Mouse (Mus musculus): Measurements from ENCODE around the gene Car9.
"Not testable (repeated sequence)": the region's sequence is repeated elsewhere in the genome, so short reads cannot be mapped to it uniquely, and the experiment has no call there.

The Car9 gene

DNA sequence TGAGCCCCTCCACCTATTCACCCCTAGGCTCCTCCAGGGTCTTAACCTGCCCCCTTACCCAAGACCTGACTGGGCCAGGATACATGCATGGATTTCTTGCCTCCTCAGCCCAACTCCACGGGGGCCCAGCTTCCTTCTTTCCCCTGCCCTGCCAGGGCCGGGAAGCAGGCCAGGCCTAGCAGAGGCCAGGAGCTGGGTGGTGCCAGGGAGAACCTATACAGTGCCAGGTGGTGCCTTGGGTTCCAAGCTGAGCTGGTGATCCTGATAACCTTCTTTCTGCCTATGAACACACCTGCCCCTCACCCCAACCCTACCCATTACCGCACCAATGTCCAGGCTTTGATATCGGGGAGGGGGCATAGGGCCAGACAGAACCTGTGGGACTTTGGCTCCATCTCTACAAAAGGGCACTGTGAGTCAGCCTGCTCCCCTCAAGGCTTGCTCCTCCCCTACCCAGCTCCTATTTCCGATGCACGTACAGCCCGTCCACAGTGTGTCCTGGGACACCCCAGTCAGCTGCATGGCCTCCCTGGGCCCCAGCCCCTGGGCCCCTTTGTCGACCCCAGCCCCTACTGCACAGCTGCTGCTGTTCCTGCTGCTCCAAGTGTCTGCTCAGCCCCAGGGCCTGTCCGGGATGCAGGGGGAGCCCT lies at the start of gene Car9:
Gene Car9, plus strand, starts transcription at position 431 of the 650 bp plus-strand sequence.
- DNase-seq: peak; percentile 93

DNA sequence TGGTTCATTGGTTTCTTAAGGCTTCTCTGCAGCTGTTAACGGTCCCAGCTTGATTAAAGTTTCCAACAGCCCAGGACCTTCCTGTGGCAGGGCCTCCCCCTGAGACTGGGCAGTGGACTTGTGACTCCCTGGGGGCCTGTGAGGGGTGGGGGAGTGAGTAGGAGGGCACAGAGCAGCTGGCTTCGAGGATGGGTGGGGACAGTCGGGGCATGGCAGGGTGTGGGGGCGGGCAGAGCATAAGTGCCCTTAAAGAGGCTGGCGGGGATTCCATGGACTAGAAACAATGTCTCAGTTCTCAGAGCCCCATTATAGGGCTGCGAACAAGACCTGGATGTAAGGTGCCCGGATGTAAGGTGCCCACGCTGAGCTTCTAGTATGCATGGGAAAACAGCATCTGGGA lies 49.6 kb upstream of the Car9 start:
- DNase-seq: no peak

DNA sequence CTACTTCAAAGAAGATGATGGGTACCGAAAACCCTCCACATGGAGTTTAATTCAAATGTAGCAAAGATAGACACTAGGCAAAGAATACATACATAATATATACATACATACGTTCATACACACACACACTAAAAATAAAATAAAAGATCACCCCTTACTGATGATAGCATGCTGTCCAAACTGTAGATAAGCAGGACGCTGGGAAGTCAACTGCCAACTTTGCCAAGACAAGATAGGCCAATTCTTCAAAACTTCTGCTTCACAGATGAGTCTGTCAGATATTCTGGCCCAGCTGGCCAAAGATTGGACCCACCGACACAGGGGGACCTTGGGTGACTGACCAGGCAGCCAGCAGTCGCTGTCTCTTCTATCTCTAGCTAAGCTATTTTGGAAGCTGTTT lies 43.7 kb upstream of the Car9 start:
- no peak for DNase-seq

GRCm38 (mm10) chr4:43465935-43466334 lies 40.8 kb upstream of the Car9 start:
- no peak for DNase-seq

- no peak for DNase-seq
Observed at GRCm38 (mm10) chr4:43466872-43467271, 39.9 kb upstream of the Car9 start.

DNA sequence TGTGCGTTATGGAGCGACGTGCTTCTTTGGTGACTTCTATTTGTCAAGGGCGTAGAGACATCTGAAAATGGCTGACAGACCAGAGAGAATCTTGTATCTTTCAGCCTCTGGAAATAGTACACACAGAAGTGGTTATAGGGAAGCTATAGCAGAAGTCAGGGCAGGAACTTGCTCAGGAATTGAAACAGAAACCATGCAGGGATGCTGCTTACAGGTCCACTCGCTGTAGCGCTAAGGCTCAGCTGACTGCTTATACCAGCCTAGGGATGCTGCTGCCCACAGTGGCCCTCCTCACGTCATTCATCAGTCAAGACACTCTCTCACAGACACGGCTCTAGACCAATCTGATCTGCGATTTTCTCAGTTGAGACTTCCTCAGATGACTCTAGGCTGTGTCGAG lies 36.5 kb upstream of the Car9 start:
- no peak for DNase-seq

DNA sequence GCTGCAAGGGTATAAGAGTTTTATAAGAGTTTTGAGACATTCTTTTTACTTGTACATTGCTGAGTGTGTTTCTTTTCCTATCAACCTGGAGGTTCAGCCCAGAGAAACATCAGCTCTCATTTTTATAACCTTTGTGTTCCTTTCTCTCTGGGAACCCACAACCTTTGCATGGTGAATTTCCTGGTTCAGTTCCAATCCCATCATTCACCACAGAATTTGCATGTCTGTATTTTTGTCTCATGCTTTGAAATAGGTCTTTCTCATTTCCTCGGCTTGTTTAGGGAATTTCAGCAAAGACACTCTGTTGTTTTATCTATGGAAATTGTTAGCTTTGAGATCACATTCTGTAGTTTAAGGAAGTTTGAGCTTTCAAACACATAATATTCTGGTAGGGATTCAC lies 33.1 kb upstream of the Car9 start:
- no peak for DNase-seq

DNA sequence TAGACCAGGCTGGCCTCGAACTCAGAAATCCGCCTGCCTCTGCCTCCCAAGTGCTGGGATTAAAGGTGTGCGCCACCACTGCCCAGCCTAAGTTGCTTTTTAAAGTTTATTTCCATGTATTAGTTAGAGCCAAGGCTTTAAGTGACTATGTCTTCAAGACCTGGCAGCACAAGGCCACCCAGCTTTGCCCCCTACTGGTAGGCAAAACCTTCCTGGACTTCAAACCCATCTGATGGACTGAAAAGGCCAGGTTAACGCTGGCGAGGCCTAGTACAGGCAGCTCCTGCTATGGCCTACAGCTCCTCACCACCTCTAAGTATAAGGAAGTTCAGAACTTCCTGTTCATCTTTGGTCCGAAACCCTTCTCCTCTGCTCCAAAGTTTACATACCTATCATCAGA lies 30.2 kb upstream of the Car9 start:
- DNase-seq: no peak

- peak; percentile 88 for DNase-seq
Observed at GRCm38 (mm10) chr4:43477857-43478533, 28.8 kb upstream of the Car9 start.

DNA sequence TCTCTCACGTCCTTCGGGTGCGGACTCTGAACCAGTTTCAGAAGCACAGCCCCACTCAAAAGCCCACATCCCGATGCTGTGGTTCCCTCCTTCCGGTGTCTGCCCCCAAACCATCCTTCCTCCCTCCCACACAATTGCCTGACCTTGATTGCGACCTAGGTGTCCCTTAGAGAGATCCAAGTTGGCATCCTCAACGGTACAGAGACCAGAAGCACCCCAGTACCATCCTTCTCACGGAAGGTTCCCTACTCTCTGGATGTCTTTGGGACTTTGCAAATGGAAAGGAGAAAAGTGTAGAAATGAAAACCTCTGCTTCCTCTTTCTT lies 28.3 kb upstream of the Car9 start:
- DNase-seq: no peak

DNA sequence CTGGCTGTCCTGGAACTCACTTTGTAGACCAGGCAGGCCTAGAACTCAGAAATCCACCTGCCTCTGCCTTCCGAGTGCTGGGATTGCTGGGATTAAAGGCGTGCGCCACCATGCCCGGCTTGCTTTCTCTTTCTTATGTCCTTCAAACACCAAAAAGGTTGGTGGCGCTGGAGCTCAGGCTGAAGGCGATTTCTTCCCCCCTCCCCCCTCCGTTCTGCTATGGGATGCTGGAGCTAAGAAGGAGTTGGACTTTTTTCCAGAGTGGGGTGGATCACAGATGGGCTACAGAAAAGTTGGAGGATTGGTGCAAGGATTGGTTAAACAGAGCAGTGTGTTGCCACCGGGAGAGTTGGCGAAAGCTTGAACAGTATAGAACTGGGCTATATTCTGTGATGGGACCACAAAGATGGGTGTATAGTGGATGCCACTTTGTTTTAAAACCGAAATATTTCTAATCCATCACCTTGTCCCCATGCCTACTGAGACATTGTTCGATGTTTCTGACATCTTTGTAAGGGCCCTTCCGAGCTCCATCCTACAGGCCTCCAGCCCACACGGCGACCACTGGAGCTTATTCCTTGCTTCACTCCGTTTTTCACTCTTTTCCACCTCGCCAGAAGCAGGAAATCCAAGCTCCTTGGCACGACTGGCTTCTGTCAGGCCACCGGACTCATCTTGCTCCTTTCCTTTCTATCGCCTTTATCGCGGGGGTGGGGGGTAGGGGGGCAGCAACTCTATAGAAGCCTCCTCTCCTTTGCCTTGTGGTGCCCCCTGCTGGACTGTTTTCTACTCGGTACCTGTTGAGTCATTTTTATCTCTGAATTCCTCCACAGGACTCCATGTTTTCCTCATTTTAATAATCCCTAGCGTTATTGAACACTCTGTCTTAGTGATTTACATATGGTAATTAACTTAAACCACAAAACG lies 27.6 kb upstream of the Car9 start:
- no peak for DNase-seq

DNA sequence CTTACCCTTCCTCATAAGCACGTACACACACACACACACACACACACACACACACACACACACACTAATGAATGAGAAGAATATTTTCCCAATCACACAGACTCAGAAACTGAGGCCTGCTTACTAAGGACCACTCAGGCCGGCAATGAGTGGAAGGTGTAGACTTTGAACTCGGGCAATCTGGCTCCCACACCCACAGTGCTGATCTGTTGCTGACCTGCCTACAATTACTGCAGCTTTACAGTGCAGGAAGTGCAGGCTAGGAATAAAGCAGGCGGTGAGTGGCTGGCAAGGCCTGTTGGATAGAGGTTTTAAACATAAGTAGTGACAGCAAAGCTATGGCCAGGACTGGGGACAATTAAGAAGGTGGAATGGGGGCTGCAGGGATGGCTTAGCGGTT lies 25.8 kb upstream of the Car9 start:
- no peak for DNase-seq

DNA sequence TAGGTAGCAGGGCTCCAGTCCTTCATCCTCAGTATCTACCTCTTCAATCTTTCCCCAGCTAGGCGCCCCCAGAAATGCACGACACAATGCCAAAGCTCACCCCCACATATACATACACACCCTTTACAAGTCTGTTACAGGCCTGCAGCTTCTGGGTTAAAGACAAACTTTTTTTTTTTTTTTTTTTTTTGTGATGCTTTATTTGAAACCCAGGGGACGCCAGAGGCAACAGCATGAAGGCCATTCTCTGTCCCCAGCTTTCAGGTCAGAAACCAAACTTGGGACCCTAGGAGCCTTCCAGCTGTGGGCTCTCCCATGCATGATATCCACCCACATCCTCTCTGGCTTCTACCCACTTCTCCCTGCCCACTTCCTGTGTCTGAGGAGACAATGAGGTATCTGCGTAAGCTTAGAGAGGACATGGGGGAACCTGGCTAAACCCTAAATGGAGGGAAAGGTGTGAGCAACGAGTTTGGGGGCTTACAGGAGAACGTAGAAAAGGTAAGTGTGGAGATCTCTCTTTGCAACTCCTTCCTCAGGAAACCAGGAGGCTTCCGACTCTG lies 24.8 kb upstream of the Car9 start:
- no peak for DNase-seq

DNA sequence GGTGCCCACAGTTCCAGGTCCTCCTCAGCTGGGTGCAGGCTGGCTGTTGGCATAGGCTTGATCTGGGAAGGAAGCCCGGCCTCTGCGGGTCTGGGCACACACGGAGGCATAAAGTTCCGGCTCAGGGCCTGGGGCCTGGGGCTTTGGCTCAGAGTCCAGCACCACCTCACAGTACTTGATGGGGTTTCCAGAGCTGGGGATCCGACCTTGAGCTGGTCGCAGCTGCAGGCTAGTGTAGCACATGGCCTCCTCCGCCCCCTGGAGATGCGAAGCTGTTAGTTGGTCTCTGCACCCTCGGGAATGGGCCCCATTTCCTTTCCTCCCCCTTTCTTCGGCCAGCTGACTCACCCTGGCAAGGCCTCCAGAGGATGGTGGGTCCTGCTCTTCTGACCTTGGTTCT lies 24.2 kb upstream of the Car9 start:
- DNase-seq: peak; percentile 57

DNA sequence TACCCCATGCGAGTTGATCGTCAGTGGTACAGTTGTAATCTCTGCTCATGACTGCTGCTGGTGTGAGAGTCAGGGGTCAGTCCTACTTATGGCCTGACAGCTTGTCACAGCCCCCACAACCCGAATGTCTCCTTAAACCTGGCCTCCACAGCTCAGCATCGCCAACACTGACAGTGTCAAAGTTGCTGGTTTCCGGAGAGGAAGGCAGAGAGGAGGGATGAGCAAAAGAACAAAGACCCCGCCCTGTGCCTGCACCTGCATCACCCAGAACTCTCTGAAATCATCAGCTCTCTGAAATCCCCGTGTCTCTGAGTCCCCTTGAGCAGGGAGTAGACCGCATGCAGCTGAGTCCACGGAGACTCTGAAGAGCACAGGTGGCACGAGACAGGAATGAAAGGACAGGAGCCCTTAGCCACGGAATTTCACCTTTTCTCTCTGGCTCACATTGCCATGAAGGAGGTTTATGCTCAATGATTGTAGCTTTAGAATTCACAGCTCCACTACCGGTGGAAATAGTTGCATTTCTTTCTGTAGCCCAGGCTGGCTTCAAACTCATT lies 23.2 kb upstream of the Car9 start, which contains the start of gene Sit1:
Gene Sit1, minus strand, starts transcription at position 200 of the 557 bp plus-strand sequence.
- no peak for DNase-seq

GRCm38 (mm10) chr4:43485666-43486065 lies 21.1 kb upstream of the Car9 start:
- DNase-seq: not testable (repeated sequence)

GRCm38 (mm10) chr4:43489611-43490010 lies 17.2 kb upstream of the Car9 start:
- DNase-seq: peak; percentile 14

DNA sequence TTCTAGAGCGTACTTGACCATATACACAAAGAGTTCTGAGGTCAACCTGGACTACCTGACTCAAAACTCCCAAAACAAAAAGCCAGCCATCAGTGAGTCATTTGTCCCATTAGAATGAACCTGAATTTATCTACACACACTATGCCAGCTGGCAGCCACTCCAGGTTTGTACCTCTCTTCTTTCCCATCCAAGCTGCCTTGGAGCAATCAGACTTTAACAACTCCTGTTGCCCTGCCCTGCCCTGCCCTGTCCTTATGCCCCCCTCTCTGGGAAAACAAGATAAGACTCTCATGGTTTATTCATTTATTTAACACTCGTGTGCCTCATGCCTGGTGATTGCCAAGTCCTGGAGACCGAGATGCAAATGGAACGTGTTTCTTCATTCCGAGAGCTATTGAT lies 16.0 kb upstream of the Car9 start:
- DNase-seq: peak; percentile 47

- peak; percentile 52 for DNase-seq
Observed at GRCm38 (mm10) chr4:43492101-43492820, 14.5 kb upstream of the Car9 start.

DNA sequence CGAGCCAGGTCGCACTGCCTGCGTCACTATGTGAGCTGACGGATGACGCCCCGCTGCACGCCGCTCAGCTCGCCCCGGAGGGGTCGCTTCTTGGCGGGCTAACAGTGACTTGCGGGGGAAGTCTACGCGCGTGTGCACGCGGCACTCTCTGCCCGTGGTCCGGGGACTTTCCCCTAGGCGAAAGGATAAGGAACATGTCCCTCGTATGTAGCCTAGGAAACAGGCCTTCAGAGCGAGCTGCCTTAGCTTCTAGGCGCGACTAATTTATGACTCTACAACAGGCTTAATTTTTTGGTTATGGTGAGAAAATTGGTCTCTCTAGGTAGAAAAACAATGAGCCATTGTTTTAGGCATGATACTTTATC lies 14.0 kb upstream of the Car9 start, which contains the start of gene Ccdc107:
Gene Ccdc107, plus strand, starts transcription at position 80 of the 365 bp plus-strand sequence.
- peak; percentile 98 for DNase-seq

GRCm38 (mm10) chr4:43493186-43493845 lies 13.4 kb upstream of the Car9 start:
- DNase-seq: peak; percentile 96

DNA sequence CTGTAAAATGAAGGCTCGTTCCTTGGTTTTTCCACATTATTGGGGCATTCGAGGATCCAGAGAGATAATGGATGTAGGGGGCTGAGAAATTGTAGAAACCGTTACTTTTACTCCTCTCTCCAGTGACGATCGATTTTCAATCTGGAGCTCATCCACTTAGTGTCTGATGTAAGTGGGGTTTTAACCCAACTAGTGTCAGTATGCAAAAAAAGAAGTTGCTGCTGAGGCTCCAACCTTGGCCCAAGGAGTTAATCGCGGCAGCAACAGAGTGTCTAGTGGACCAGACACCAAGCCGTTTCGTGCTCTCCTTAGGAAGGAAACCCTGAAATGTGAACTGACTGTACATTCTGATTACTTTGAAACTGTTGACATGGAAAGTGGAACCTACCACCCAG lies 12.9 kb upstream of the Car9 start:
- DNase-seq: no peak
